Mouse (Mus musculus): ENCODE data around the gene Gm28434. TPM values are rescaled to one million over a fixed set of nuclear protein-coding genes. Genes with fewer than 3 reads are reported as not detected.

Gene Gm28434
- not detected in 2 replicates for polyA plus RNA-seq (2021; fragmentation: Nextera tagmentation)
- long read RNA-seq, experiment 1 = 0 reads
- long read RNA-seq, experiment 2 = 0 reads

GRCm38 (mm10) chr5:87969201-87969600 is at the start of gene Gm28434, which contains the start of gene 2310003L06Rik:
Gm28434 (plus strand) TSS chr5:87969517.
2310003L06Rik (plus strand) TSS chr5:87969459.

DNA sequence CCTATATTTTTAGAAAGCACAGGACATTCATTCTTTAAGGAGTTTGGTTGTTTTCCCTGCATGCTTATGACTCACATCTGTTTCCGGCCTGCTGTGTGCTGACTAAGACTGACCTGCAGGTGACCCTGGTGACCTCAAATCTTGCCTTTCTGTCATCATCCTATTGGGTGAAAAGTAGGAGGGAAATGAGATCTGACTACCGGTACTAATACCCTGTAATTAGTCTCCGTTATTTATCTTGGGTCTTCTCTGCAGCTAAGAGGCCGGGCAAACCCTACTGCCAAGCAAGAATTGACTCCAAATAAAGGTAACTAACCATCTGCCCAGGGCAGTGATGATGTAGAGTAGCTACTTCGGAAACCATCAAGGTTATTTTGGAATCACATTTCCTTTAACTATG is 43.9 kb upstream of the Gm28434 start, which contains the start of gene Csn3:
Csn3 (plus strand) TSS at position 208 of the 400 bp plus-strand sequence.

GRCm38 (mm10) chr5:87979139-87979538 is 9.8 kb downstream of the Gm28434 start, which contains the start of gene Cabs1:
Cabs1 (plus strand) TSS chr5:87979439.

GRCm38 (mm10) chr5:88002249-88002648 is 32.9 kb downstream of the Gm28434 start, which contains the start of gene Smr3a:
Smr3a (plus strand) TSS chr5:88002549.

Other genes starting within 250 kb of the Gm28434 start
- not detected in 2 replicates for gene Csn1s2a, start 194.9 kb upstream of the Gm28434 start, polyA plus RNA-seq (2021; fragmentation: Nextera tagmentation)
- gene Csn1s2b, start 161.4 kb upstream of the Gm28434 start, polyA plus RNA-seq (2021; fragmentation: Nextera tagmentation) = not detected in 2 replicates
- gene Prr27, start 143.8 kb upstream of the Gm28434 start, polyA plus RNA-seq (2021; fragmentation: Nextera tagmentation) = not detected in 2 replicates
- not detected in 2 replicates for gene Odam, start 84.5 kb upstream of the Gm28434 start, polyA plus RNA-seq (2021; fragmentation: Nextera tagmentation)
- gene Csn3, start 43.9 kb upstream of the Gm28434 start, polyA plus RNA-seq (2021; fragmentation: Nextera tagmentation) = not detected in 2 replicates
- gene 2310003L06Rik, start 58 bp upstream of the Gm28434 start, polyA plus RNA-seq (2021; fragmentation: Nextera tagmentation) = 0.11 and 0.12 TPM in 2 replicates
- not detected in 2 replicates for gene Cabs1, start 9.9 kb downstream of the Gm28434 start, polyA plus RNA-seq (2021; fragmentation: Nextera tagmentation)
- not detected in 2 replicates for gene Smr3a, start 33.0 kb downstream of the Gm28434 start, polyA plus RNA-seq (2021; fragmentation: Nextera tagmentation)
- not detected in 2 replicates for gene Smr2, start 117.0 kb downstream of the Gm28434 start, polyA plus RNA-seq (2021; fragmentation: Nextera tagmentation)
- gene Gm11116, start 142.0 kb downstream of the Gm28434 start, polyA plus RNA-seq (2021; fragmentation: Nextera tagmentation) = not detected in 2 replicates
- gene Gm11115, start 184.6 kb downstream of the Gm28434 start, polyA plus RNA-seq (2021; fragmentation: Nextera tagmentation) = not detected in 2 replicates

Data from left cerebral cortex, adult 6 months (tissue).